Mouse (Mus musculus) lung, embryonic 16.5 days (tissue): ENCODE results near the gene Utp6. TPM values are rescaled to one million over a fixed set of nuclear protein-coding genes. Genes with fewer than 3 reads are reported as not detected.

Experiments used
- ATAC-seq: fragments of 200-750 bp; cut with Nextera tagmentation; 2 replicates; pipeline ENCODE4 v1.8.0; 2017; ENCODE audit warnings: low read depth, mild to moderate bottlenecking, moderate library complexity
- H3K27ac ChIP-seq: fragments of 300-500 bp; sonication (generic); 2 replicates; pipeline ENCODE4 v1.5.1; 2014; ENCODE audit warnings: mild to moderate bottlenecking, control low read depth, low read length
- H3K27me3 ChIP-seq: fragments of 300-500 bp; sonication (generic); 2 replicates; pipeline ENCODE4 v1.6.1; 2014; ENCODE audit warnings: low read depth, low read length, mixed read lengths; ENCODE audit not compliant: control insufficient read depth, insufficient read depth
- H3K36me3 ChIP-seq: fragments of 300-500 bp; sonication (generic); 2 replicates; pipeline ENCODE4 v1.6.1; 2014; ENCODE audit warnings: low read length; ENCODE audit not compliant: control insufficient read depth, insufficient read depth
- H3K4me1 ChIP-seq: fragments of 300-500 bp; sonication (generic); replicated peaks from 2 replicates; pipeline ENCODE4 v1.6.1; 2014; ENCODE audit warnings: low read length, mixed read lengths; ENCODE audit not compliant: control insufficient read depth, insufficient read depth
- H3K4me2 ChIP-seq: fragments of 300-500 bp; sonication (generic); 2 replicates; pipeline ENCODE4 v1.6.1; 2014; ENCODE audit warnings: low read depth, low read length, control low read depth
- H3K4me3 ChIP-seq: fragments of 300-500 bp; sonication (generic); 2 replicates; pipeline ENCODE4 v1.5.1; 2014; ENCODE audit warnings: mild to moderate bottlenecking, low read length, control low read depth
- H3K9ac ChIP-seq: fragments of 300-500 bp; sonication (generic); 2 replicates; pipeline ENCODE4 v1.6.1; 2014; ENCODE audit warnings: low read length, control low read depth
- H3K9me3 ChIP-seq: fragments of 300-500 bp; sonication (generic); 2 replicates; pipeline ENCODE4 v1.6.1; 2016; ENCODE audit warnings: low read length; ENCODE audit not compliant: control insufficient read depth
- WGBS: fragments of 180-500 bp; shearing (Covaris S2); extraction: QIAGEN DNeasy Blood & Tissue Kit; methylation state at CpG from one replicate; pipeline ENCODE4 v1.1.7; 2014; 5-methylcytosine and 5-hydroxymethylcytosine counted together
- polyA plus RNA-seq: library from polyadenylated mRNA; unstranded; fragments of >200 nt; fragmentation: Nextera tagmentation; extraction: Ambion mirVana; gene quantifications from 2 replicates; pipeline ENCODE4 v1.2.1, GENCODE M21; 2015

The Utp6 gene
- polyA plus RNA-seq, 1 experiment from 2014 or later: 46.6 TPM

DNA sequence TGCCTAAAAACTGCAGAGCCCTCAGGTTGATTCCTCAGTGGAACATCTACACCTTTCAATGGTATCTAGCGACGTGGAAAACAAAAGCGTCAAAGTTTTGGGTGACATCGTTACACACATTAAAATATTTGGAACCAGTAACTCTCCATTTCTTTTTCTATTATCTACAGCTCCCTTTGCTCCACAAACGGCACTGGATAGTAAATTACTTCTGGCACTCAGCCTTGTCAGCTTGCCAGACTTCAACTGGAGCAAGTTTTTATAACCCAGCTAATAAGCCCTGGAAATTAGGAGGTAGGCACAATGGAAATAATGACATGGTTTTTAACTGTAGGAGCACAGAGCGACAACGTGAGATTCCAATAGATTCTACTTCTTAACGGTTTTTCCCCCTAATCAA, 3.7 kb upstream of the Utp6 start:
- ATAC-seq: no peak
- H3K27ac ChIP-seq: no peak overlapping the region
- peaks cover 3% of the 10 kb centered on the region for H3K4me1 ChIP-seq
- no peaks in the 10 kb centered on the region for H3K27me3 ChIP-seq
- no peak overlapping the region for H3K4me2 ChIP-seq
- no peak overlapping the region for H3K9ac ChIP-seq
- 54% methylated on average over 8 of the region's 8 CpGs for WGBS
- H3K9me3 ChIP-seq: no peaks in the 10 kb centered on the region
- no peaks in the 10 kb centered on the region for H3K36me3 ChIP-seq
- H3K4me3 ChIP-seq: no peak overlapping the region

GRCm38 (mm10) chr11:79963212-79963974, 1.2 kb upstream of the Utp6 start:
- no peak overlapping the region for H3K27ac ChIP-seq
- H3K4me3 ChIP-seq: no peak overlapping the region
- peaks cover 6% of the 10 kb centered on the region for H3K4me1 ChIP-seq
- H3K9ac ChIP-seq: peak overlapping the region; percentile 19; the same call in 1 of the 2 replicates
- 30% methylated on average over 8 of the region's 8 CpGs for WGBS
- peaks cover 10% of the 10 kb centered on the region for H3K36me3 ChIP-seq
- ATAC-seq: no peak
- H3K9me3 ChIP-seq: no peaks in the 10 kb centered on the region
- H3K4me2 ChIP-seq: peak overlapping the region; percentile 69; the same call in 1 of the 2 replicates
- no peaks in the 10 kb centered on the region for H3K27me3 ChIP-seq

- H3K27ac ChIP-seq: no peak overlapping the region
- no peaks in the 10 kb centered on the region for H3K27me3 ChIP-seq
- 3% methylated on average over 9 of the region's 9 CpGs for WGBS
- peak overlapping the region; percentile 45 for H3K9ac ChIP-seq
- ATAC-seq: no peak
- peaks cover 6% of the 10 kb centered on the region for H3K4me1 ChIP-seq
- no peaks in the 10 kb centered on the region for H3K9me3 ChIP-seq
- peaks cover 15% of the 10 kb centered on the region for H3K36me3 ChIP-seq
- peak overlapping the region; percentile 69 for H3K4me2 ChIP-seq
- peak overlapping the region; percentile 90 for H3K4me3 ChIP-seq
These were observed 640 bp upstream of the Utp6 start for GRCm38 (mm10) chr11:79962877-79963183.

- H3K4me3 ChIP-seq: peak overlapping the region; percentile 90
- H3K36me3 ChIP-seq: peaks cover 22% of the 10 kb centered on the region
- H3K27ac ChIP-seq: peak overlapping the region; percentile 78
- H3K9ac ChIP-seq: peak overlapping the region; percentile 85
- no peaks in the 10 kb centered on the region for H3K27me3 ChIP-seq
- H3K4me2 ChIP-seq: peak overlapping the region; percentile 79
- peaks cover 6% of the 10 kb centered on the region for H3K4me1 ChIP-seq
- no peaks in the 10 kb centered on the region for H3K9me3 ChIP-seq
- WGBS: 4% methylated on average over 27 of the region's 27 CpGs
- ATAC-seq: peak; percentile 18
These were observed 655 bp downstream of the Utp6 start for GRCm38 (mm10) chr11:79961346-79962124.

DNA sequence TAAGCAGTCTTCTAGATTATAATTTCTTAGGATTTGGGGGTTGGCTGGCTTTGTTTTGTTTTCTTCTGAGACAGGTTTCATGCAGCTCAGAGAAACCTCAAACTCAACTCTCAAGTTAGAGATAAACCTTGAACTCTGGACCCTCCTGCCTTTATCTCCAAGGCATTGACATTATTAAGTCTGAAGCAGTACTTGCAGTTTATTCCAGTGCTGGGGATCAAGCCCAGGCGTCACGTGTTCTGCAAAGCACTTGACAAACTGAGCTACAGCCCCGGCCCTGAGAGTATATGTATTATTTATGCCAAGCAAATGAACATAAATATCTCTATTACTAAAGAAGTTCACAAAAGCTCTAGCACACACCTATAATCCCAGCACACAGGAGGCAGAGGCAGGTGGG, 14.9 kb downstream of the Utp6 start:
- WGBS: 91% methylated on average over 3 of the region's 3 CpGs
- Histone ChIP-seq H3K9me3 (no peaks in the 10 kb centered on the region), H3K27me3 (no peaks in the 10 kb centered on the region), H3K4me1 (no peaks in the 10 kb centered on the region), H3K36me3 (peaks cover 41% of the 10 kb centered on the region), H3K27ac (no peak overlapping the region), H3K4me2 (no peak overlapping the region), H3K9ac (no peak overlapping the region), H3K4me3 (no peak overlapping the region)
- no peak for ATAC-seq

DNA sequence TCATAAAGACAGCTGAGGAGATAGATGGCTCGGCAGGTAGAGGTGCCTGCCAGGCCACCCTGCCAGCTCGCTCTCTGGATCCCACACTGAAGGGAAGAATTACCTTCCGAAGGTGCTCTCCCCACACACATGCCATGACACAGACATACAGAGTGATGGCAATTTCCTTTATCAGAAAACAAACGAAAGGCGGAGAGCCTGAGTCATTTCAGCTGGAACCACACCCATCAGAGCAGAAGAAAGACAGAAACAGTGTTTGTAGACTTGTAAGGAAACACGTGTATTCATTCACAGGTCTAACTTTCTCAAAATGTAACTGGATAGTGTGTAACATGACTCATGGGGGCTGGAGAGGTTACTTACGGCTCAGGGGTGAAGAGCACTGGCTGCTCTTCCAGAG, 18.6 kb downstream of the Utp6 start:
- Histone ChIP-seq H3K27me3 (no peaks in the 10 kb centered on the region), H3K4me1 (no peaks in the 10 kb centered on the region), H3K4me3 (no peak overlapping the region), H3K27ac (no peak overlapping the region), H3K4me2 (no peak overlapping the region), H3K9ac (no peak overlapping the region), H3K9me3 (no peaks in the 10 kb centered on the region), H3K36me3 (peaks cover 49% of the 10 kb centered on the region)
- ATAC-seq: no peak
- 76% methylated on average over 7 of the region's 7 CpGs for WGBS

GRCm38 (mm10) chr11:79943136-79943535, 19.1 kb downstream of the Utp6 start:
- Histone ChIP-seq H3K4me3 (no peak overlapping the region), H3K27ac (no peak overlapping the region), H3K4me1 (no peaks in the 10 kb centered on the region), H3K36me3 (peaks cover 47% of the 10 kb centered on the region), H3K9me3 (no peaks in the 10 kb centered on the region), H3K27me3 (no peaks in the 10 kb centered on the region), H3K9ac (no peak overlapping the region), H3K4me2 (no peak overlapping the region)
- WGBS: 91% methylated on average over 8 of the region's 8 CpGs
- no peak for ATAC-seq

- no peaks in the 10 kb centered on the region for H3K9me3 ChIP-seq
- H3K4me1 ChIP-seq: no peaks in the 10 kb centered on the region
- H3K9ac ChIP-seq: no peak overlapping the region
- no peak overlapping the region for H3K4me3 ChIP-seq
- WGBS: 84% methylated on average over 9 of the region's 9 CpGs
- no peak overlapping the region for H3K27ac ChIP-seq
- no peaks in the 10 kb centered on the region for H3K27me3 ChIP-seq
- no peak overlapping the region for H3K4me2 ChIP-seq
- H3K36me3 ChIP-seq: peaks cover 40% of the 10 kb centered on the region
- ATAC-seq: no peak
These were observed 26.4 kb downstream of the Utp6 start for GRCm38 (mm10) chr11:79935766-79936165.

DNA sequence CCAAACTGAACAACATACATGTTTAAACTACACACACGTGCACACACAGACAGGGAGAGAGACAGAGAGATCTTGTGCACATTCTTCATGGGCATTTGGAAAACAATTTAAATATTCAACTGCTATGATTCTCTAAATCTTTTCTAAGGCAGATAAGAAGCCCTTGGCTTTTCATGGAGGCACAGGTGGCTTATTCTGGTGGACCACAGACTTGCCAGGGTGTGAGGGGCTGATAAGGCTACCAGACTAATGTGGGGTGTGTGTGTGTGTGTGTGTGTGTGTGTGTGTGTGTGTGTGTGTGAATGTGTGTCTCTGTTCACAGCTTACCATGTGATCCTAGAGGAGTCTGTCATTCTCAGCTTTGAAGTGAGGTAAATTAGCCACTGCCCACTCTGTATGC, 39.4 kb downstream of the Utp6 start:
- H3K27ac ChIP-seq: no peak overlapping the region
- 72% methylated on average over 1 of the region's 1 CpGs for WGBS
- H3K4me2 ChIP-seq: no peak overlapping the region
- H3K4me1 ChIP-seq: peaks cover 10% of the 10 kb centered on the region
- no peaks in the 10 kb centered on the region for H3K36me3 ChIP-seq
- H3K9me3 ChIP-seq: no peaks in the 10 kb centered on the region
- ATAC-seq: no peak
- no peaks in the 10 kb centered on the region for H3K27me3 ChIP-seq
- H3K4me3 ChIP-seq: no peak overlapping the region
- no peak overlapping the region for H3K9ac ChIP-seq
